10 mouse cellular contexts compared by ENCODE assay signal in genomic region chr11:5177171-5177570, GRCm38 (mm10). TPM values are rescaled to one million over a fixed set of nuclear protein-coding genes. Genes with fewer than 3 reads are reported as not detected.
DNase-seq lines count a peak whose midpoint lies in the region; ATAC-seq and TF ChIP-seq lines count a peak whose summit lies in the region.
"Had no signal": no experiment of that assay in that cellular context is flagged by ENCODE, and none has a peak within 500 bp of the region (broad histone marks: within the 10 kb centered on the region; RNA-seq: fewer than 3 reads in every experiment).

No protein-coding gene starts in this region.

- H3K4me1 ChIP-seq in lung, embryonic 14.5 days (ENCODE audit: insufficient read depth): no peaks in the 10 kb centered on the region
- peaks cover 5% of the 10 kb centered on the region for H3K4me1 ChIP-seq in lung, adult 2 months (ENCODE audit: control insufficient read depth, insufficient read depth, low read length)

- H3K4me2 ChIP-seq in lung, embryonic 14.5 days: no peak overlapping the region
- H3K4me2 ChIP-seq: heart, embryonic 11.5 days had no signal

- peak overlapping the region; percentile 58; the same call in 1 of the 2 replicates for H3K27ac ChIP-seq in lung, embryonic 14.5 days (ENCODE audit: low read depth)

- H3K27me3 ChIP-seq in lung, embryonic 14.5 days (ENCODE audit: insufficient read depth, low read length): no peaks in the 10 kb centered on the region

- H3K4me3 ChIP-seq in lung, embryonic 14.5 days (ENCODE audit: low read depth, low read length): no peak overlapping the region
- no peak overlapping the region for H3K4me3 ChIP-seq in lung, adult 2 months (replicated peaks; ENCODE audit: extremely low read depth, low read depth, low read length)
- H3K4me3 ChIP-seq: erythroblast, embryonic 14.5 days had no signal

- H3K9me3 ChIP-seq in lung, embryonic 14.5 days (ENCODE audit: low read depth, low read length): no peaks in the 10 kb centered on the region

- DNase-seq in lung, embryonic 14.5 days: peak; percentile 58
- no peak for DNase-seq in lung, adult 2 months
- peak; percentile 51 for DNase-seq in kidney, adult 9 months
- peak; percentile 83 to 84 for DNase-seq in natural killer cell, adult 2 months (ENCODE audit: low spot score in 2 of 2)
- DNase-seq in testis, postnatal 10 days (ENCODE audit: low spot score): no peak
- DNase-seq in Muller cell, postnatal 12 days (ENCODE audit: inconsistent ontology term): no peak
- DNase-seq: cerebellum, adult 11-12 months had no signal

- H3K9ac ChIP-seq in lung, embryonic 14.5 days: no peak overlapping the region

- no peak for TF ChIP-seq CTCF in lung, embryonic 14.5 days (IDR thresholded peaks at IDR 0.05; ENCODE audit: low read depth)
- TF ChIP-seq CTCF in lung, adult 2 months (IDR thresholded peaks at IDR 0.05; ENCODE audit: insufficient read depth, low read length): no peak

- TF ChIP-seq POLR2A in lung, adult 2 months (IDR thresholded peaks at IDR 0.05; ENCODE audit: borderline replicate concordance, extremely low read depth, low read depth, low read length): no peak

- WGBS in lung, embryonic 14.5 days: 61% methylated on average over 12 of the region's 12 CpGs
- 55% methylated on average over 12 of the region's 12 CpGs for WGBS in lung, adult 2 months

- no peaks in the 10 kb centered on the region for H3K36me3 ChIP-seq in lung, embryonic 14.5 days (ENCODE audit: insufficient read depth)

- no peak for ATAC-seq in lung, embryonic 14.5 days (ENCODE audit: insufficient read depth)
- ATAC-seq in frontal cortex, adult (ENCODE audit: low TSS enrichment): no peak

RNA-seq across cellular contexts. Expression of gene Emid1, which starts 25.1 kb away (rescaled TPM):
- 50.7 and 52.1 TPM in 2 replicates for polyA plus RNA-seq in lung, embryonic 14.5 days (2014; fragmentation: Nextera tagmentation; extraction: Ambion mirVana)
- 31.4 and 40.2 TPM in 2 replicates for polyA plus RNA-seq in lung, adult 2 months (2012; rRNA removed)

Comparison
In these comparisons a context has a peak if more than half of its experiments do, and no peak if none do; other contexts are left out.
1. DNase-seq: peak in lung, embryonic 14.5 days (single experiment), kidney, adult 9 months (single experiment) and natural killer cell, adult 2 months (2 of 2); none in lung, adult 2 months (single experiment), testis, postnatal 10 days (single experiment) and Muller cell, postnatal 12 days (single experiment).